Mouse (Mus musculus) embryonic facial prominence, embryonic 11.5 days (tissue): ENCODE results near the gene Lrba. TPM values are rescaled to one million over a fixed set of nuclear protein-coding genes. Genes with fewer than 3 reads are reported as not detected.
A peak's percentile ranks its signal among the peaks of the same experiment; 100 is the strongest.

Experiments
- ATAC-seq: fragments of 200-750 bp; cut with Nextera tagmentation; replicated peaks from 2 replicates; pipeline ENCODE4 v1.8.0; 2017; ENCODE audit warnings: low read depth; ENCODE audit not compliant: insufficient number of reproducible peaks, low FRiP score, low TSS enrichment
- DNase-seq: peaks from one replicate; pipeline ENCODE4 v3.0.0-alpha.2; 2015; ENCODE audit warnings: low spot score
- H3K27ac ChIP-seq: fragments of 300-500 bp; sonication (generic); replicated peaks from 2 replicates; pipeline ENCODE4 v1.5.1; 2014; ENCODE audit warnings: mild to moderate bottlenecking, low read depth, low read length, control low read depth
- H3K27me3 ChIP-seq: fragments of 300-500 bp; sonication (generic); 2 replicates; pipeline ENCODE4 v1.6.1; 2014; ENCODE audit warnings: mild to moderate bottlenecking, low read length, moderate library complexity, mixed read lengths; ENCODE audit not compliant: control insufficient read depth, insufficient read depth
- H3K36me3 ChIP-seq: fragments of 300-500 bp; sonication (generic); replicated peaks from 2 replicates; pipeline ENCODE4 v1.6.1; 2014; ENCODE audit warnings: low read depth, mild to moderate bottlenecking, low read length, moderate library complexity, mixed read lengths; ENCODE audit not compliant: control insufficient read depth, insufficient read depth
- H3K4me1 ChIP-seq: fragments of 300-500 bp; sonication (generic); 2 replicates; pipeline ENCODE4 v1.6.1; 2014; ENCODE audit warnings: low read length, mixed read lengths; ENCODE audit not compliant: control insufficient read depth, insufficient read depth
- H3K4me2 ChIP-seq: fragments of 300-500 bp; sonication (generic); 2 replicates; pipeline ENCODE4 v1.6.1; 2014; ENCODE audit warnings: low read depth, mild to moderate bottlenecking, control low read depth, low read length, moderate library complexity
- H3K4me3 ChIP-seq: fragments of 300-500 bp; sonication (generic); 2 replicates; pipeline ENCODE4 v1.5.1; 2014; ENCODE audit warnings: low read depth, low read length, control low read depth
- H3K9ac ChIP-seq: fragments of 300-500 bp; sonication (generic); replicated peaks from 2 replicates; pipeline ENCODE4 v1.6.1; 2014; ENCODE audit warnings: mild to moderate bottlenecking, control low read depth, low read length
- H3K9me3 ChIP-seq: fragments of 300-500 bp; sonication (generic); replicated peaks from 2 replicates; pipeline ENCODE4 v1.6.1; 2016; ENCODE audit warnings: mild to moderate bottlenecking, low read length, inconsistent platforms, mixed read lengths; ENCODE audit not compliant: control insufficient read depth
- WGBS: fragments of 180-500 bp; shearing (Covaris S2); extraction: QIAGEN DNeasy Blood & Tissue Kit; methylation state at CpG from one replicate; pipeline ENCODE4 v1.1.7; 2014; 5-methylcytosine and 5-hydroxymethylcytosine counted together
- polyA plus RNA-seq: library from polyadenylated mRNA; unstranded; fragments of >200 nt; fragmentation: Nextera tagmentation; extraction: Ambion mirVana; gene quantifications from 2 replicates; pipeline ENCODE4 v1.2.1, GENCODE M21; 2014

Gene Lrba
- polyA plus RNA-seq, 1 experiment from 2014 or later, result 8.9 TPM

DNA sequence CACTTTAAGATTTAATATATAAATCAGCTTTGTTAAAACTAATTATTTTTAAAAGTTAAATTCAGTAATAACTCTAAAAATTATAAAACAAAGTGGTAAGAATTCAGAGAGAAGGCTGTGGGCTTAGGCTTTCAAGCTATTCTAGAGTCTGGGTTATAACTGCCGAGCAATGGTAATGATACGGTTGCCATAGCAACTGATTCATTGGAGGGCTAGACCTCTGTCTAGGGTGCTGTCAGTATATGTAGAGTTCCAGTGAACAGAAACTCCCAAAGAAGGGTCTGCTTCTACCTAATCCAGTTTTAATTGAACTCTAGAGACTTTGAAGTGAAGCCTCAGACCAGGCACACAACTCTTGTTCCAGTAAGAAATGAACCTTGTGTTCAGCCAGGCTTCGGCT is 377.8 kb downstream of the Lrba start:
- 56% methylated on average over 3 of the region's 3 CpGs for WGBS
- Histone ChIP-seq H3K27ac (no peak overlapping the region), H3K27me3 (no peaks in the 10 kb centered on the region), H3K9ac (no peak overlapping the region), H3K36me3 (no peaks in the 10 kb centered on the region), H3K4me3 (no peak overlapping the region), H3K9me3 (no peaks in the 10 kb centered on the region), H3K4me1 (no peaks in the 10 kb centered on the region), H3K4me2 (no peak overlapping the region)
- ATAC-seq (0 out of 2 replicates have a peak, but pooled peaks have one; percentile 56), DNase-seq (peak; percentile 30)

DNA sequence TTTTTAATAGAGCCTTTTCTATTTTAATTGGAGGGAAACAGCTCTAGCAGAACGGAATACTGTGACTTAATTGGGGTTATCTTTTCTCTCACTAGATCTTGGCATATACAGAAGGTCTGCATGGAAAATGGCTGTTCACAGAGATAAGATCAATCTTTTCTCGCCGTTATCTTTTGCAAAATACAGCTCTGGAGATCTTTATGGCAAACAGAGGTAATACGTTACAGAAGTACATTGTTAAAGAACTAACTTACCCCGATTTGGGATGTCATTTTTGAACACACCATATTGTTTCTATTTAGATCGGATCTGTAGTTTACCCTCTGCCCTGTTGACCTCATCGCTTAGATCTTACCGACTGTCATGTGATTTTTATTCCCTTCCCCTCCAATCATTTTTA is 381.3 kb downstream of the Lrba start:
- no peaks in the 10 kb centered on the region for H3K36me3 ChIP-seq
- H3K4me1 ChIP-seq, result no peaks in the 10 kb centered on the region
- H3K9ac ChIP-seq, result no peak overlapping the region
- H3K4me2 ChIP-seq, result no peak overlapping the region
- H3K9me3 ChIP-seq, result no peaks in the 10 kb centered on the region
- no peaks in the 10 kb centered on the region for H3K27me3 ChIP-seq
- 62% methylated on average over 8 of the region's 8 CpGs for WGBS
- ATAC-seq, result no peak
- peak; percentile 50 for DNase-seq
- H3K27ac ChIP-seq, result no peak overlapping the region
- no peak overlapping the region for H3K4me3 ChIP-seq

DNA sequence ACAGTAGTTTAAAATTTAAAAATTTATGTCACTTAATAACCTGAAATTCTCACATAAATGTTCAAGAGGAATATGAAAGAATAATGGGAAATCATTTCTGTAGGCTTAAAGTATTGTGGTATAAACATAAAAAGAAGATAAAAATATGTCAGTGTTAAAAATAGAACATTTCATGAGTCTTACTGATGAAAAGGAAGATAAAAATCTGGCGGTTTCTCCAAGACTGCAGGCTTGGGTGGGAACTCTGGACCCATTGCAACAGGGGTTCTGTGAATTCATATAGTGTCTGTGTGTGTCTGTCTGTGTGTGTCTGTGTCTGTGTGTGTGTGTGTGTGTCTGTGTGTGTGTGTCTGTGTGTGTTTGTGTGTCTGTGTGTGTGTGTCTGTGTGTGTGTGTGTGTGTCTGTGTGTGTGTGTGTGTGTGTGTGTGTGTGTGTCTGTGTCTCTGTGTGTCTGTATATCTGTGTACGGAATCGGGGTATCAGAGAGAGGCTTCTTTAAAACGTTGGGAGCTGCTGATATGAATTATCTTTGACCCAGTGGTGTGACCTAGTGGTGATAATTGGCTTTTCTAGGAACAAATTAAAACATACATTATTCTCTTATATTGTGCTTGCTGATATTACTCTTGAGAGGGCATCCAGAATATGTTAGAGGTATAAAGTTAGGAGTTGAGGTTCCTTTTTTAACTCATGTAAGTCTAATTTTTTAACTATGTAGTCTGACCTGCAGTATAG is 402.7 kb downstream of the Lrba start:
- H3K36me3 ChIP-seq, result no peaks in the 10 kb centered on the region
- ATAC-seq (no peak), DNase-seq (no peak)
- no peaks in the 10 kb centered on the region for H3K27me3 ChIP-seq
- no peaks in the 10 kb centered on the region for H3K9me3 ChIP-seq
- 73% methylated on average over 4 of the region's 4 CpGs for WGBS
- no peak overlapping the region for H3K27ac ChIP-seq
- no peak overlapping the region for H3K4me2 ChIP-seq
- no peak overlapping the region for H3K9ac ChIP-seq
- H3K4me3 ChIP-seq, result no peak overlapping the region
- no peaks in the 10 kb centered on the region for H3K4me1 ChIP-seq

DNA sequence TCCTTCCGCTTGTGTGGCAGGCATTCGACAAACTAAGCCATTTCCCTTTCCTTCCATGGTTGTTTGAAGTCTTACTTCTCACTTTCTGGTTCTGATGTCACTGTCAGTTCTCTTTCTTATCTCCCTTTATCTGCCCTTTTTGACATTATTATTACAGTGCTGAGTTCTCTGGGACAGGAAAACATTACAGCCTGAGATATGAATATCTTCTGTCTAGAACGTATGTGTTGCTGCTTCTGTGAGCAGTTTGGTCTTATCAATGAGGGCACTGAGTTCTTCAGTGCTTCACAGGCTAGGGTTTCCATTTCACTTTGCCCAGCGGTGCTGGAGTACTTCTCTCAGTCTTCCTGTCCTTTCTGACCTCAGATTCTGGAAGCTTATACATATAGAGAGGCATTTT is 404.9 kb downstream of the Lrba start:
- no peak overlapping the region for H3K27ac ChIP-seq
- H3K9me3 ChIP-seq, result no peaks in the 10 kb centered on the region
- H3K4me1 ChIP-seq, result no peaks in the 10 kb centered on the region
- ATAC-seq (no peak), DNase-seq (no peak)
- H3K27me3 ChIP-seq, result no peaks in the 10 kb centered on the region
- H3K9ac ChIP-seq, result no peak overlapping the region
- WGBS, result 82% methylated on average over 4 of the region's 4 CpGs
- H3K4me2 ChIP-seq, result no peak overlapping the region
- H3K36me3 ChIP-seq, result no peaks in the 10 kb centered on the region
- H3K4me3 ChIP-seq, result no peak overlapping the region

DNA sequence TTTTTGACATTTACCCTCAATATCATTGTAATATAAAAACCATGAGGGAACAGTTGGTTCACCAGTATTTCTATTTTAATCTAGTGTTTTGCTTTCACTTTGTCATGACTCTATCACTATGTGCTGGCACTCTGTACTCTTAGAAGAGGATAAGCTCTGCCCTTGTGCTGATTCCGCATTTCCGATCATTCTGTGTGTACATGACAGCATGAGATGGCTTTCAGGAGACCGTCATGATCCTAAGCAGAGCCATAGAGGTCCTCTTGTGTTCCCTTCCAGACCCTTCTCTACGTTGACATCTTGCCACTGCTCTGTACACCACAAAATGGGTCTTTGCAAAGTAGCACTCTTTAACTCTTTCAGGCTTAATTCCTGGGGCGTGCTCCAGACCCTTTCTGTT is 411.0 kb downstream of the Lrba start:
- DNase-seq (no peak), ATAC-seq (no peak)
- no peak overlapping the region for H3K27ac ChIP-seq
- no peak overlapping the region for H3K4me2 ChIP-seq
- no peaks in the 10 kb centered on the region for H3K36me3 ChIP-seq
- no peaks in the 10 kb centered on the region for H3K27me3 ChIP-seq
- H3K9ac ChIP-seq, result no peak overlapping the region
- H3K9me3 ChIP-seq, result no peaks in the 10 kb centered on the region
- WGBS, result 71% methylated on average over 5 of the region's 5 CpGs
- H3K4me1 ChIP-seq, result no peaks in the 10 kb centered on the region
- H3K4me3 ChIP-seq, result no peak overlapping the region

DNA sequence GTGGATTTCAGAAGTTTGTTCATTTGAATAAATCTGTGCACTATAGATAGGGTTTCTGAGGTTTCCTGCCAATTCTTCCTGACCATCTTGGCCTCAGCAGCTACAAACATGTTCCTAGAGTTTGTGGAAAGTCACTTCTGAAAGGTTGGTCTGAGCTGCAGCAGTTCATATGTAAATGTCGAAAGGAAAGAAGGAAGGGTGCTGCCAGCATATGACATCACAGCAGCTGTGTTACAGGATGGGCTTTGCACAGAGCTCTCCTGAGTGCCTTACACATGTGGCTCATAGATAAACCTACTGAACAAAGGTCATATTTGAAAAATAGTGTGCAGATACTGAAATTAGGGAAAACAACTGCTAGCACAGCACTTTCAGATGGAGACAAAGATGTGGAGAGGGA is 411.5 kb downstream of the Lrba start:
- Histone ChIP-seq H3K9ac (no peak overlapping the region), H3K9me3 (no peaks in the 10 kb centered on the region), H3K27ac (no peak overlapping the region), H3K36me3 (no peaks in the 10 kb centered on the region), H3K4me3 (no peak overlapping the region), H3K4me1 (no peaks in the 10 kb centered on the region), H3K27me3 (no peaks in the 10 kb centered on the region), H3K4me2 (no peak overlapping the region)
- WGBS, result 60% methylated on average over 1 of the region's 1 CpGs
- ATAC-seq (no peak), DNase-seq (no peak)

DNA sequence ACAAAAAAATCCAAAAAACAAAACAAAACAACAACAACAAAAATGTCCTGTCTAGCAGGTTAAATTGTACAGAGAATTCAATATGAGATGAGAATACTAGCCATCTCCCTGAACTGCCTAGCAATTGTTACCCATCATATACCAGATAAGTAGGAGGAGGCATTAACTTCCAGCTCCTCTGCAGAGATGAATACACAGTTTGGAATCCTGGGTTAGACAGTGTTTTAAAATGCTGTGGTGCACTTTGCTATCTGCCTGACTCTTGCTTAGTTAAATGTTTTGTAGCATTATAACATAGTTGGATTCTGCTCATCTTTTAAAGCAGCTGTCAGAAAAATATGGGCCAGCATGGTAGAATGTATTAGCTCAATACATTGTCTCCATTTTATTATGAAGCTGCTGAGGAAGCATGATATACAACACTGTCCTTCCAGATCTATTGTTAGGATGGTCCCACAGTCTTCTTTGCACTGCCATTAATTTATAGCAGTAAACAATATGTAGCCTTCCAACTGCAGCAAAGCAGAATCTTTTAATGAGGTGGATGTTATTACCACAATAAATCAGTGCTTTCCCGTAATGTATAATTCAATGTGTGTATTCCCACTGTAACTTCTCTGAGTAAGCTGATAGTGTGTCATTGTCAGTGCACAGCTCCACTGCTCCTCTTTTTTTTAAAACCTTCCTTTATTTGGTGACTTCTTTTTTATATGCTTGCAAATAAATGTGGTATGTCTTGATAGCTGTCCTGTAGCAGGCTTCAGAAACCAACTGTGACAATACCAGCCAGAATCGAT is 414.3 kb downstream of the Lrba start:
- H3K27ac ChIP-seq, result no peak overlapping the region
- H3K9ac ChIP-seq, result no peak overlapping the region
- ATAC-seq, result no peak
- H3K4me2 ChIP-seq, result no peak overlapping the region
- H3K36me3 ChIP-seq, result no peaks in the 10 kb centered on the region
- 87% methylated on average over 2 of the region's 2 CpGs for WGBS
- H3K27me3 ChIP-seq, result no peaks in the 10 kb centered on the region
- H3K4me3 ChIP-seq, result no peak overlapping the region
- DNase-seq, result no peak
- H3K9me3 ChIP-seq, result no peaks in the 10 kb centered on the region
- no peaks in the 10 kb centered on the region for H3K4me1 ChIP-seq

DNA sequence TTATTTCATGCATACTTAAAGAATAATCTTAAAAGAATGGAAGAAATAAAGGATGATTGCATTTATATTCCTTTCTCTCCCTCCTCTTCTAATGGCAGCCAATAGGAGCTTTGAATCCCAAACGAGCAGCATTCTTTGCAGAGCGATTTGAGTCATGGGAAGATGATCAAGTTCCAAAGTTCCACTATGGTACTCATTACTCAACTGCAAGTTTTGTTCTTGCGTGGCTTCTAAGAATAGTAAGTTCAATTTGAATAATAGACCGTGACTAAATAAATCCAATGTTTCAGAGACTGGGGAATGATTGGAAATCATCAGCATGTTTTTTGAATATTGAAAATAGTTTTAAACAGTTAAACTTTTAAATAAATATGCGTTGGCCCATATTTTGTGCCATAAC is 416.9 kb downstream of the Lrba start:
- Histone ChIP-seq H3K9ac (no peak overlapping the region), H3K27ac (no peak overlapping the region), H3K36me3 (no peaks in the 10 kb centered on the region), H3K4me2 (no peak overlapping the region), H3K4me1 (no peaks in the 10 kb centered on the region), H3K9me3 (no peaks in the 10 kb centered on the region), H3K27me3 (no peaks in the 10 kb centered on the region), H3K4me3 (no peak overlapping the region)
- no peak for ATAC-seq
- WGBS, result 70% methylated on average over 5 of the region's 5 CpGs
- no peak for DNase-seq
